Mouse (Mus musculus): ENCODE results near the gene Syt13. TPM values are rescaled to one million over a fixed set of nuclear protein-coding genes. Genes with fewer than 3 reads are reported as not detected.
A peak's percentile ranks its signal among the peaks of the same experiment; 100 is the strongest.

The Syt13 gene
- total RNA-seq, 2 experiments from 2014 or later, result 188 to 230 TPM

GRCm38 (mm10) chr2:92917405-92918142 is 2.7 kb downstream of the Syt13 start:
- DNase-seq (ENCODE audit: low spot score in 2 of 2), result no peak
- intact Hi-C loops (cut with DNase I), result no loop called here

- intact Hi-C loops (cut with DNase I), result no loop called here
- DNase-seq (ENCODE audit: low spot score in 2 of 2), result peak in 1 of 2 experiments; percentile 85
These were observed 5.8 kb downstream of the Syt13 start for GRCm38 (mm10) chr2:92920709-92921108.

- intact Hi-C loops (cut with DNase I), result no loop called here
- no peak for DNase-seq (ENCODE audit: low spot score in 2 of 2)
These were observed 9.9 kb downstream of the Syt13 start for GRCm38 (mm10) chr2:92924677-92925259.

- DNase-seq (ENCODE audit: low spot score in 2 of 2), result no peak
- intact Hi-C loops (cut with DNase I), result no loop called here
These were observed 14.8 kb downstream of the Syt13 start for GRCm38 (mm10) chr2:92929696-92930095.

GRCm38 (mm10) chr2:92931061-92931460 is 16.2 kb downstream of the Syt13 start:
- DNase-seq (ENCODE audit: low spot score in 2 of 2), result no peak
- intact Hi-C loops (cut with DNase I), result no loop called here

GRCm38 (mm10) chr2:92933379-92933778 is 18.5 kb downstream of the Syt13 start:
- DNase-seq (ENCODE audit: low spot score in 2 of 2), result peak in 1 of 2 experiments; percentile 61
- intact Hi-C loops (cut with DNase I), result no loop called here

- intact Hi-C loops (cut with DNase I), result loop anchor here (1.0 to 2.0 kb wide), 2 partner anchors 14 to 19 kb away; partner anchors contain the start of gene Syt13
- peak; percentile 76 to 97 for DNase-seq (ENCODE audit: low spot score in 2 of 2)
These were observed 19.5 kb downstream of the Syt13 start for GRCm38 (mm10) chr2:92934312-92934982.

GRCm38 (mm10) chr2:92935483-92935882 is 20.6 kb downstream of the Syt13 start:
- intact Hi-C loops (cut with DNase I), result loop anchor here (2.0 kb wide), 1 partner anchor 13 kb away; no protein-coding TSS in a partner anchor
- DNase-seq (ENCODE audit: low spot score in 2 of 2), result no peak

GRCm38 (mm10) chr2:92938063-92938462 is 23.2 kb downstream of the Syt13 start:
- no peak for DNase-seq (ENCODE audit: low spot score in 2 of 2)
- intact Hi-C loops (cut with DNase I), result no loop called here

GRCm38 (mm10) chr2:92938827-92939226 is 23.9 kb downstream of the Syt13 start:
- intact Hi-C loops (cut with DNase I), result no loop called here
- DNase-seq (ENCODE audit: low spot score in 2 of 2), result peak in 1 of 2 experiments; percentile 62

GRCm38 (mm10) chr2:92940963-92941362 is 26.1 kb downstream of the Syt13 start:
- peak in 1 of 2 experiments; percentile 61 for DNase-seq (ENCODE audit: low spot score in 2 of 2)
- intact Hi-C loops (cut with DNase I), result no loop called here

GRCm38 (mm10) chr2:92941463-92941862 is 26.6 kb downstream of the Syt13 start:
- DNase-seq (ENCODE audit: low spot score in 2 of 2), result no peak
- intact Hi-C loops (cut with DNase I), result no loop called here

- intact Hi-C loops (cut with DNase I), result no loop called here
- DNase-seq (ENCODE audit: low spot score in 2 of 2), result no peak
These were observed 28.5 kb downstream of the Syt13 start for GRCm38 (mm10) chr2:92943406-92943805.

- intact Hi-C loops (cut with DNase I), result no loop called here
These were observed 29.5 kb downstream of the Syt13 start for GRCm38 (mm10) chr2:92944356-92944755.

GRCm38 (mm10) chr2:92945125-92945746 is 30.3 kb downstream of the Syt13 start:
- intact Hi-C loops (cut with DNase I), result no loop called here

More at GRCm38 (mm10) chr2:92944356-92944755, 29.5 kb downstream of the Syt13 start:
- DNase-seq (ENCODE audit: low spot score in 2 of 2), result no peak

GRCm38 (mm10) chr2:92945824-92946598 is 31.1 kb downstream of the Syt13 start:
- no peak for DNase-seq (ENCODE audit: low spot score in 2 of 2)
- intact Hi-C loops (cut with DNase I), result no loop called here

More at GRCm38 (mm10) chr2:92945125-92945746, 30.3 kb downstream of the Syt13 start:
- DNase-seq (ENCODE audit: low spot score in 2 of 2), result no peak

- intact Hi-C loops (cut with DNase I), result loop anchor here (2.0 kb wide), 1 partner anchor 13 kb away; no protein-coding TSS in a partner anchor
- peak in 1 of 2 experiments; percentile 86 for DNase-seq (ENCODE audit: low spot score in 2 of 2)
These were observed 33.2 kb downstream of the Syt13 start for GRCm38 (mm10) chr2:92947981-92948698.

- DNase-seq (ENCODE audit: low spot score in 2 of 2), result no peak
- intact Hi-C loops (cut with DNase I), result loop anchor here (2.0 kb wide), 1 partner anchor 14 kb away; no protein-coding TSS in a partner anchor
These were observed 33.9 kb downstream of the Syt13 start for GRCm38 (mm10) chr2:92948699-92949300.

All from left cerebral cortex, postnatal 25 days (tissue).